Comparison of ENCODE assay signal across 8 mouse cellular contexts in genomic region chr5:123133083-123133783, GRCm38 (mm10). TPM values are rescaled to one million over a fixed set of nuclear protein-coding genes. Genes with fewer than 3 reads are reported as not detected.
DNase-seq lines count a peak whose midpoint lies in the region; ATAC-seq and TF ChIP-seq lines count a peak whose summit lies in the region.

No protein-coding gene starts in this region.

- intact Hi-C loops in gastrocnemius, adult 2 months (cut with DNase I), result loop anchor here (1.0 to 2.0 kb wide), 3 partner anchors 14 to 68 kb away; no protein-coding TSS in a partner anchor
- intact Hi-C loops in left cerebral cortex, postnatal 14 days (cut with DNase I), result loop anchor here (1.0 kb wide), 1 partner anchor 16 kb away; no protein-coding TSS in a partner anchor

- H3K36me3 ChIP-seq in hindbrain, embryonic 16.5 days (ENCODE audit: control insufficient read depth, insufficient read depth, low read length), result peaks cover 2% of the 10 kb centered on the region; the same call in 1 of the 2 replicates

- peak; percentile 16; the same call in 1 of the 2 replicates for ATAC-seq in common myeloid progenitor, adult 5-6 weeks (replicated peaks; ENCODE audit: low read depth, poor library complexity, severe bottlenecking)
- no peak for ATAC-seq in hindbrain, embryonic 16.5 days
- ATAC-seq in megakaryocyte progenitor cell, adult 5-6 weeks (replicated peaks; ENCODE audit: poor library complexity), result peak; percentile 26

- 22% methylated on average over 18 of the region's 18 CpGs for WGBS in hindbrain, embryonic 16.5 days

- H3K9ac ChIP-seq in hindbrain, embryonic 16.5 days (ENCODE audit: low read depth, low read length), result no peak overlapping the region; the same call in 1 of the 2 replicates

- TF ChIP-seq CTCF in gastrocnemius, adult 2 months (IDR thresholded peaks at IDR 0.05), result no peak; the same call in 1 of the 2 replicates

- peak overlapping the region; percentile 88 for H3K4me3 ChIP-seq in gastrocnemius, adult 2 months
- H3K4me3 ChIP-seq in hindbrain, embryonic 16.5 days (ENCODE audit: low read length), result peak overlapping the region; percentile 49

- H3K27me3 ChIP-seq in hindbrain, embryonic 16.5 days (replicated peaks; ENCODE audit: control insufficient read depth, insufficient read depth, low read length), result no peaks in the 10 kb centered on the region

- no peaks in the 10 kb centered on the region for H3K9me3 ChIP-seq in hindbrain, embryonic 16.5 days (ENCODE audit: control insufficient read depth, low read length)

- peak overlapping the region; percentile 98 for H3K27ac ChIP-seq in gastrocnemius, adult 2 months
- H3K27ac ChIP-seq in hindbrain, embryonic 16.5 days (ENCODE audit: low read depth, low read length), result peak overlapping the region; percentile 73

- peak; percentile 91 for DNase-seq in adipocyte (ENCODE audit: low spot score)
- peak; percentile 88 for DNase-seq in gastrocnemius, adult 2 months
- DNase-seq in left cerebral cortex, postnatal 14 days (ENCODE audit: low spot score in 2 of 2), result peak; percentile 90 to 92
- DNase-seq in right cerebral cortex, postnatal 14 days, result peak; percentile 84
- DNase-seq in urinary bladder, postnatal 25 days (ENCODE audit: low spot score), result peak; percentile 83

- peak overlapping the region; percentile 75 for H3K4me2 ChIP-seq in hindbrain, embryonic 16.5 days (ENCODE audit: low read length)

- peaks cover 59% of the 10 kb centered on the region for H3K4me1 ChIP-seq in hindbrain, embryonic 16.5 days (ENCODE audit: control insufficient read depth, insufficient read depth, low read depth, low read length)

RNA-seq across cellular contexts. Expression of gene Rhof, which starts 0.7 kb away (rescaled TPM):
- 3.4 TPM in 2 replicates for total RNA-seq in common myeloid progenitor, adult 5-6 weeks (2017)
- total RNA-seq in gastrocnemius, adult 2 months (2021), result under 1 TPM; 0.28 to 0.36 TPM
- 26.6 and 29.7 TPM in 2 replicates for polyA plus RNA-seq in hindbrain, embryonic 16.5 days (2015; fragmentation: Nextera tagmentation; extraction: Ambion mirVana)
- 10 to 100 TPM; 54.3 to 56.3 TPM for total RNA-seq in left cerebral cortex, postnatal 14 days (2021)
- total RNA-seq in megakaryocyte progenitor cell, adult 5-6 weeks (2015), result 0.42 and 1.0 TPM in 2 replicates
- 0.54 and 1.1 TPM in 2 replicates for total RNA-seq in megakaryocyte progenitor cell, adult 5-6 weeks (2017)

RNA-seq across cellular contexts. Expression of gene Setd1b, which starts 8.8 kb away (rescaled TPM):
- total RNA-seq in common myeloid progenitor, adult 5-6 weeks (2017), result 6.3 and 7.7 TPM in 2 replicates
- total RNA-seq in gastrocnemius, adult 2 months (2021), result 10 to 100 TPM in 1 of 2 experiments, 1 to 10 TPM in 1; 9.8 to 11.3 TPM
- 9.5 and 9.8 TPM in 2 replicates for polyA plus RNA-seq in hindbrain, embryonic 16.5 days (2015; fragmentation: Nextera tagmentation; extraction: Ambion mirVana)
- 10 to 100 TPM; 31.3 to 31.4 TPM for total RNA-seq in left cerebral cortex, postnatal 14 days (2021)
- total RNA-seq in megakaryocyte progenitor cell, adult 5-6 weeks (2015), result 27.5 and 28.3 TPM in 2 replicates
- 1.9 and 3.1 TPM in 2 replicates for total RNA-seq in megakaryocyte progenitor cell, adult 5-6 weeks (2017)

RNA-seq across cellular contexts. Expression of gene Psmd9, which starts 36.0 kb away (rescaled TPM):
- total RNA-seq in common myeloid progenitor, adult 5-6 weeks (2017), result 27.1 and 44.4 TPM in 2 replicates
- total RNA-seq in gastrocnemius, adult 2 months (2021), result 10 to 100 TPM; 13.3 to 16.9 TPM
- polyA plus RNA-seq in hindbrain, embryonic 16.5 days (2015; fragmentation: Nextera tagmentation; extraction: Ambion mirVana), result 77.2 and 89.4 TPM in 2 replicates
- 10 to 100 TPM; 29.2 to 29.7 TPM for total RNA-seq in left cerebral cortex, postnatal 14 days (2021)
- 22.3 and 23.9 TPM in 2 replicates for total RNA-seq in megakaryocyte progenitor cell, adult 5-6 weeks (2015)
- total RNA-seq in megakaryocyte progenitor cell, adult 5-6 weeks (2017), result 15.2 and 19.4 TPM in 2 replicates

RNA-seq across cellular contexts. Expression of gene Hpd, which starts 49.3 kb away (rescaled TPM):
- not detected in 2 replicates for total RNA-seq in common myeloid progenitor, adult 5-6 weeks (2017)
- total RNA-seq in gastrocnemius, adult 2 months (2021), result not detected
- polyA plus RNA-seq in hindbrain, embryonic 16.5 days (2015; fragmentation: Nextera tagmentation; extraction: Ambion mirVana), result not detected in 2 replicates
- total RNA-seq in left cerebral cortex, postnatal 14 days (2021), result not detected
- total RNA-seq in megakaryocyte progenitor cell, adult 5-6 weeks (2015), result not detected in 2 replicates
- total RNA-seq in megakaryocyte progenitor cell, adult 5-6 weeks (2017), result not detected in 2 replicates

Comparison
In these comparisons a context has a peak if more than half of its experiments do, and no peak if none do; other contexts are left out.
1. RNA of gene Rhof, which starts 0.7 kb away (total RNA-seq): 54.3 to 56.3 TPM in left cerebral cortex, postnatal 14 days; 3.4 TPM in common myeloid progenitor, adult 5-6 weeks, 0.42 to 1.1 TPM in megakaryocyte progenitor cell, adult 5-6 weeks and 0.28 to 0.36 TPM in gastrocnemius, adult 2 months; every median in the first group is over 10 times any median in the second.
2. Peak in every context shown above with its lines, with median percentiles within 50 percentile points of each other: DNase-seq.